Mouse (Mus musculus): ENCODE measurements around the gene Kalrn.

DNA sequence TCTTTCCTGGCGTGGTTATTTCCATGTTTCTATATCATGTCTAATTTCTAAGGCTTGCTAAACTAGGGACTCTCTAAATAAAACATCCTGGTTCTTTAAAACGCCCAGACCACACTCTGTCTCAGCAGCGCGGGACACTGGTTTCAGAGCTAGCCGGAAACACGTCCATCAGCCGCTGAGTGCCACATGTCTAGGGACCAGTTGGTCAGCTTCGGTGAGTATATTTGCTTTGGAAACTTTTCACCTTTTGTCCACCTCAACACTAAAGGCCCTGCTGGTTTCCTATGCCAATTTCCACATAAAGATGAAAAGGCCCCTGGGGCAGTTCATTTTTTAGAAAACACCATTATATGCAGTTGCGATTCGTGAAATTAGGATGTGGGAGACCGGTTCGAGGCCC is 524.0 kb downstream of the Kalrn start:
- TF ChIP-seq GATA1 (IDR thresholded peaks at IDR 0.05; ENCODE audit: borderline replicate concordance, low read length) (no peak), FLI1 (IDR thresholded peaks at IDR 0.05; ENCODE audit: low read length) (no peak)

All from megakaryocyte, embryonic 14.5 days (primary cell).